Mouse (Mus musculus) cerebellum, adult 11 months (tissue): ENCODE data around the gene Mybpc2.

Experiments
- DNase-seq: peaks from one replicate; pipeline ENCODE4 v3.0.0; 2022

Mybpc2 gene

GRCm38 (mm10) chr7:44524502-44524901, at the start of gene Mybpc2:
Gene Mybpc2 (minus strand): TSS chr7:44524656.
- no peak for DNase-seq

- no peak for DNase-seq
These were observed 48.6 kb upstream of the Mybpc2 start for GRCm38 (mm10) chr7:44572956-44573484.

- DNase-seq = no peak
These were observed 47.8 kb upstream of the Mybpc2 start, which contains the start of gene Napsa for GRCm38 (mm10) chr7:44572213-44572701. Gene Napsa (plus strand): TSS chr7:44572380.

GRCm38 (mm10) chr7:44571811-44572210, 47.4 kb upstream of the Mybpc2 start:
- no peak for DNase-seq

GRCm38 (mm10) chr7:44570989-44571388, 46.5 kb upstream of the Mybpc2 start:
- no peak for DNase-seq

GRCm38 (mm10) chr7:44568803-44569202, 44.3 kb upstream of the Mybpc2 start:
- no peak for DNase-seq

- DNase-seq = no peak
These were observed 41.0 kb upstream of the Mybpc2 start for GRCm38 (mm10) chr7:44565414-44565813.

GRCm38 (mm10) chr7:44564486-44564885, 40.0 kb upstream of the Mybpc2 start:
- no peak for DNase-seq

GRCm38 (mm10) chr7:44563284-44563683, 38.8 kb upstream of the Mybpc2 start:
- no peak for DNase-seq

GRCm38 (mm10) chr7:44560435-44561400, 36.3 kb upstream of the Mybpc2 start:
- peak; percentile 75 for DNase-seq

- DNase-seq = no peak
These were observed 33.2 kb upstream of the Mybpc2 start for GRCm38 (mm10) chr7:44557629-44558028.

- peak; percentile 91 for DNase-seq
These were observed 29.4 kb upstream of the Mybpc2 start, which contains the start of gene Nr1h2 for GRCm38 (mm10) chr7:44553826-44554225. Gene Nr1h2 (minus strand): TSS chr7:44553951.

- DNase-seq = no peak
These were observed 28.8 kb upstream of the Mybpc2 start for GRCm38 (mm10) chr7:44553196-44553764.

GRCm38 (mm10) chr7:44552141-44552908, 27.9 kb upstream of the Mybpc2 start:
- no peak for DNase-seq

GRCm38 (mm10) chr7:44551731-44552130, 27.3 kb upstream of the Mybpc2 start:
- DNase-seq = no peak

GRCm38 (mm10) chr7:44551301-44551700, 26.8 kb upstream of the Mybpc2 start:
- no peak for DNase-seq

GRCm38 (mm10) chr7:44550409-44550678, 25.9 kb upstream of the Mybpc2 start:
- no peak for DNase-seq

GRCm38 (mm10) chr7:44549621-44550408, 25.4 kb upstream of the Mybpc2 start:
- no peak for DNase-seq

GRCm38 (mm10) chr7:44548497-44549087, 24.1 kb upstream of the Mybpc2 start, which contains the start of gene Pold1:
Gene Pold1 (minus strand): TSS chr7:44548849.
- peak; percentile 99 for DNase-seq

- DNase-seq = no peak
These were observed 23.3 kb upstream of the Mybpc2 start for GRCm38 (mm10) chr7:44547725-44548124.

GRCm38 (mm10) chr7:44547041-44547440, 22.6 kb upstream of the Mybpc2 start:
- DNase-seq = peak; percentile 2

- DNase-seq = no peak
These were observed 21.8 kb upstream of the Mybpc2 start for GRCm38 (mm10) chr7:44546274-44546673.
